Mouse (Mus musculus) monocyte, adult 5-6 weeks (primary cell): ENCODE results near the gene Hils1. TPM values are rescaled to one million over a fixed set of nuclear protein-coding genes. Genes with fewer than 3 reads are reported as not detected.

Experiments used
- ATAC-seq: fragments of 153-309, 156-312 bp; replicated peaks from 2 replicates; pipeline ENCODE4 v1.8.0; 2017; ENCODE audit warnings: mild to moderate bottlenecking; ENCODE audit not compliant: low TSS enrichment, insufficient number of reproducible peaks, severe bottlenecking, poor library complexity, low FRiP score
- total RNA-seq: library from RNA; stranded (forward); fragments of 200-1000, 200-491, 200-594 nt; gene quantifications from 3 replicates; pipeline ENCODE4 v1.2.3, GENCODE M21; 2017

Gene Hils1
- total RNA-seq, 1 experiment from 2014 or later: 2.5 TPM

DNA sequence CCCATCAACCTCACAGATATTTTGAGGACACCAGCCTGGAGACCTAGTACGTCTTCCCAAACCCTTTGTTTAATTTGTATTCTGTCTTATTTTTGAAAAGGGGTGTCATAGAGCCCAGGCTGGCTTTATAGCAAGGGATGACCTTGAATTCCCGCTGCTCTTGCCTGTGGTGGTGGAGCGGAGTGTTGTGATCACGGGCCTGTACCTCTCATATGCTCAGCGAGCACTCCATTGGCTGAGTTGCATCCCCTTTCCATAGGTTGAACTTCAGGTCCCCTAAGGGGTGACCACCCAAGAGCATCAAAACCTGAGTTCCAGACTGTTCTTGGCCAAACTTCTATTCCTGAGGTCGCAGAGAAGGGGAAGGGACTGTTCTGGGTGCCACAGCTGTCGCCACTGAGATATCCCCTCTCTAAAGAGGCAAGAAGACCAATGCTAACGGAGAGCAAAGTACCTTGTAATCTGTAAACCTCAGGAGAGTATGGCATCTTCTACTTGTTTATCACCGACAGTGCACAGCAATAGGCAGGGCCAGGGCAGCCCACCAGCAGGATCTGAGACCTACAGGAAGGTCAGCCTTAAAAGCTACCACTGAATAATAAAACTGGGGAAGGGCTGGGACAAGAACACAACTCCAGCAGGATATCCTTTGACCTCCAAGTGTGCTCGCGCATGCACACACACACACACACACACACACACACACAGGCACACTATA, 12.2 kb downstream of the Hils1 start:
- no peak for ATAC-seq

DNA sequence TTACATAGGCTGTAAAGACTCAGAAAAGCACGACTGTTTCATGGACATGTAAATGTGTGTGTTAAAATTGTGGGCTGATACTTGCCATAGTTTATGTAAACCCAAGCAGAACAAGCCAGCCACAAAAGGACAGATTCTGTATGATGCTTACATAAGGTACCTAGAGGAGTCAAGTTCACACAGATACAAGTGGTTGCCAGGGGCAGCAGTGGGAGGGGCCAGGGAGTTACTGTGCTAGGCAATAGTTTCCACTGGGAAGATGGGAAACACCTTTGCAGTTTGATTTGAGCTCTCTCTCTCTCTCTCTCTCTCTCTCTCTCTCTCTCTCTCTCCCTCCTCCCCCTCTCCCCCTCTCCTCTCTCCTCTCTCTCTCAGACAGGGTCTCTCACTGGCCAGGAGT, 17.7 kb downstream of the Hils1 start:
- ATAC-seq: no peak

DNA sequence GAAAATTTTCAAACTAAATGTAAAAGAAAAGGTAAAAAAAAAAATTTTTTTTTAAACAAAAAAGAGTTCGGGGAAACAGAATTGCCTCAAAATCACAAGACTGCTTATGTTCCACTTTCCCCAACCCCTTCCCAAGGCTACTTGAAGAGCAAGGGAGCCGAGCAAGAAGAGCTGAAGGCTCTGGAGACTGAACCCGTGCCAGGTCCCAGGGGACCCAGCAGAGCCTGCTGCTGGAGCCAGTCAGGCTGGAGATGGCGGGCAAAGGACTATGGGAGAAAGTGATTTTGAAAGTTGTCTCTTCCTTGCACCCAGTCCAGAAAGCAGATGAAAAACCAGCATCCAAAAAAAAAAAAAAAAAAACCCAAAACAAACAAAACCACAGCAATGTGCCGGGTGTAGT, 18.4 kb downstream of the Hils1 start:
- ATAC-seq: no peak

DNA sequence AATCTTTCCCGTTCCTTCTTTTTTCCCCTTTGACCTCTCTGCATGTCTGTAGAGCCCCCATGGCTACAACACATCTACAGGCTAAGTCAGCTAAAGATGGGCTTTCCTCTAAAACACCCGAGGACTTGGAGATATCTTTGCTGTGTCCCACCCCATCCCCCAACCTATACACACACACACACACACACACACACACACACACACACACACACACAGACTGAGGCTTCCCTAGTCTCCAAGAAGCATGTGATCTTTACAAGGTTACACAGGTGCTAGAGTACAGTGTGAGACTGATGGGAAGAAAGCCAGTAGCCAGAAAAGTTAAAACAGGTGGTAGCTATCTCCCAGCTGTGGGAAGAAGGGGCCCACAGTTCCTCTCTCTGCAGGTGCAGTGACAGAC, 19.0 kb downstream of the Hils1 start:
- ATAC-seq: no peak

DNA sequence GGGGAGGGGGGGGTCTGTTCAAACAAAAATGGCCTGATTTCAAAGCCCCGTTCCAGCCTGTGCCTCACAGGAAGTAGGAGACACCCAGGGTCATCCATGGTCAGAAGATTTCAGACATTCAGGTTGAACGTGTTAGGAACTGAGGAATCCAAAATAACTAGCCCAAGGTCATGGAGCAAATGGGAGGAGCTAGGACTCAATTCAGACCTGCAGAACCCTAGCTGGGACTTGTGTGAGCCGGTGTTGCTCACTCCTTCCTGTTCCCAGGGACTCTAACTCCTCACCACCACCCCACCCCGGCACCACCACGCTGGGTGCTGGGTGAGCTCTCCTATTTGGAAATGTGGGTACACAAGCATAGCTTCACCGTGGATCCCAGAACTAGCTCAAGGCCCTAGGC, 19.9 kb downstream of the Hils1 start:
- ATAC-seq: no peak

DNA sequence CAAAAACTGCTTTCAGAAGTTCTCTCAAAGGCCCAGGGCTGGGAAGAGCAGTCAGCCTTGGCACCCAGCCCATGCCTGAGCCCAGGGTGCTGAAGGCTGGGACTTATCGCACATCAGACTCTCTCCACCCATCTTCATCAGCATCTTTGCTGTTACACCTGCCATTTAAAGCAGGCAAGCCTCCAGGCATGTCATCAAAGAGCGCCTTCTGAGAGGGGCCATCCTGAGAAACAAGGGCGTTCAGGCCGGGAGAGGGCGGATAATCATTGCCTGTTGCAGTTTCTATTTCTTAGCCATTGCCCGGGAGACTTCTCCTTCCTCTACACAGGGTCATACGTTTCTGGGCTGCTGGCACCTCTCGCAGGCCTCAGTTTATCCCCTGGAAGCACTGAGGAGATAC, 20.5 kb downstream of the Hils1 start:
- no peak for ATAC-seq

DNA sequence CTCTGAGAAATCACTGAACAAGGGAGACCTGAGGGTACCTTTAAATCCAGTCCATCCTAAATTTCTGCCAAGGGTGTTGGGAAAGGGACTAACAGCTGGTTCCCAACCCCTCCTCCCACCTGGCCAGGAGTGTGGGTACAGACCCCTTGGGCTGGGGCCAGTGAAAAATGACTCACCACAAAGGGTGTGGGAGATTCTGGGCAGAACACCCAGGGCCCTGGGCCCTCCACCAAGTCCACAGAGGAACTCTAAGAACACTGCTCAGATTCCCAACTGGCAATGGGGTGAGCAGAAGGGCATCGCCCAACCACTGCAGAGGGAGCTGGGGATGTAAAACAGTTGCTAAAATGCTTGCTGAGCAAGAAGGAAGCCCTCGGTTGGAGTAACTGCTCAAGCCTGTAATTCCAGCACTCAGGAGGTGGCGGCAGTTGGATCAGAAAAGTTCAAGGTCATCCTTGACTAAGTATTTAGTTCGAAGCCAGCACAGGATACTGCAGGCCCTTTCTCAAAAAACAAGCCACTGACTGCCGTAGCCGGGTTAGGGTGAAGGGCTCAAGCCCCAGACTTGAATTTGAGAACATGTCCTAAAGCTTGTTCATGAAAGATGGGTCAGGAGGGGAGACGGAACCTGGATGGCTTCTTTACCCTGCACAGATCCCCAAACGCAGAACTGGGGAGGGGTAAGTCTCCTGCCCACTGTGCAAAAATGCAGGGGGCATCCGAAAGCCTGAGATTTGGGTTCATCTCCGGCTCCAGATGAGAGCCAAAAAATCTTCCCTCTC, 21.6 kb downstream of the Hils1 start:
- no peak for ATAC-seq

DNA sequence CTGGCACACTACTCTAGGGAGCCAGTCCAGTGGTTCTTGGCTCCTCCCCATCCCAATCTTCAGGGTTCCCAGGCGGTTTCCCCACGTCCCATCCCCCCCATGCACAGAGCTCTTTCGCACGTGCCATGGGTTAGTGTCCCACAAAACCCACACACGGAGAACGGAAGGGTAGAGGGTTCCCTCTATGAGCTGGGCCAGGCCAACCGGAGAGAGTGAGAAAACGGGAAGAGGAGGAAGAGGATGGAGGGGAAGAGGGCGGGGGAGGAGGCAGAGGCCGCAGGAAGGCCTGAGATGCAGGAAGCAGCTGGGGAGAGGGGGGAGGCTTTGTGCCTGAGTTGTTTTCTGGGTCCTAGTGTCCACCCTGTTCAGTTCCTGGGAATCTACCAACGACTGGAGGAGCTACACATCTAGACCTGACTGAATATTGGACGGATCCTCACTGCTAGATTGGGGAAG, 22.2 kb downstream of the Hils1 start:
- ATAC-seq: peak; percentile 72

DNA sequence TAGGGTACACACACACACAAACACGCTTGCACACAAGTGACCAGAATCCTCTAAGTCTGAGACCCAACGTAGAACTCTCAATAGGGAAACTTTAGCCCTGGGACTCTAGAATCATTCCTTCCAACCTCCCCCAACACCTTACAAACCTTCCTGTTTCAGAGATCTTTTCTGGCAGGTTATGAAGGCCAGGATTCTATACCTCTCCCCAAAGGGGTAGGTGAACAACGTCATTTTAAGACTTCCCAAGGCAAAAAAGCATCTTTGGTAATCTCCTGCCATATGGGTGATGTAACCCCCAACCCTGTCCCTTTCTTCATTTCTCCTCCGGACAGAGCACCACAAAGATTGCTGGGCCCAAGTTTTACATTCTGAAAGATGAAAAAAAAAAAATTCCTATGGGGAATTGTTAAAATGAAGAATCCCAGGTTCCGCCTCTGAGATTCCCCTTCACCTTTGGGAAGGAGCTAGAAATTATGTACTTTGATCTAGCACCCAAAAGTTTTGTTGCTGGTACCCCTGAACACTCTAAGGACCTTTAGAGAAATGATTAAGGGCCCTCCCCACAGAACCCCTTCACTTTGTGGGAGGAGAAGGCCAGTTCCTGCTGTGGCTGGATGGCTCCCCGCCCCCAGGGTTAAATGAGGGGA, 22.8 kb downstream of the Hils1 start:
- ATAC-seq: no peak

DNA sequence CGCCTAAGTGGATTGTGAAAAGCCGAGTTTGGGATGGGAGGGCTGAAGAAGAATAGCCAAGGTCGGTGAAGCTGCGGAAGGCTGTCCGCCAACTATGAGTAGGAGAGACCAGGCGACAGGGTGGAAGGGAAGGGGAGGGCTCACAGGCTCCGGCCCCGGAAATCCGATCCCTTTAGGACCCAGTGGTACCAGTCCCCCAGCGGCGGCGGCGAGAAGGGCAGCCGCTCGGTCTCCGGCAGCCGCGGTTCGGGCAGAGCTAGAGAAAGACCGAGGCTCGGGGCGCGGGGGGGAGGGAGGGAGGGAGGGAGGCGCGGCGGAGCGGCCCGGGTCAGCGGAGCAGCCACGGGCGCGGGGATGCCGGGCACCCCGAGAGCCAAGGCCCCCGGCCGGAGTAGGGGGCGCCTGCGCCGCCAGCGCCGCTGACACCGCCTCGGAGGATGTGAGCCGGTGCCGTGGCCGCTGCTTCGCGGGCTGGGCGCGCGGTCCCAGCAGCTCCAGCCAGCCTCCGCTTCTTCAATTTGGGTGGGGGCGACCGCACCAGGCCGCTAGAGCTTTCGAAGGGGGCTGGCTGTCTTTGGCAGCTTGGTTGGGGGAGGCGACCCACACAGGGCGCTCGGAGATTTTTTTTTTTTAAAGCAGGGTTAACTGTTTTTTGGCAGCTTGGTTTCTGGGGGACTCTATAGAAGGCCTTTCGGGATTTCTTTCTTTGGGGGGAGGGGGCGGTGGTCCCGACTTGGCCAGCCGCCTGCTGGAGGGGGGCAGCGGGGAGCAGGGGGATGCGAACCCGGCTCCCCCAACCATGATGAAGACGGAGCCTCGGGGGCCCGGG, 23.6 kb downstream of the Hils1 start, which contains the start of gene Ppp1r9b:
Ppp1r9b (plus strand) TSS at position 287 of the 829 bp plus-strand sequence.
- ATAC-seq: peak; percentile 72

DNA sequence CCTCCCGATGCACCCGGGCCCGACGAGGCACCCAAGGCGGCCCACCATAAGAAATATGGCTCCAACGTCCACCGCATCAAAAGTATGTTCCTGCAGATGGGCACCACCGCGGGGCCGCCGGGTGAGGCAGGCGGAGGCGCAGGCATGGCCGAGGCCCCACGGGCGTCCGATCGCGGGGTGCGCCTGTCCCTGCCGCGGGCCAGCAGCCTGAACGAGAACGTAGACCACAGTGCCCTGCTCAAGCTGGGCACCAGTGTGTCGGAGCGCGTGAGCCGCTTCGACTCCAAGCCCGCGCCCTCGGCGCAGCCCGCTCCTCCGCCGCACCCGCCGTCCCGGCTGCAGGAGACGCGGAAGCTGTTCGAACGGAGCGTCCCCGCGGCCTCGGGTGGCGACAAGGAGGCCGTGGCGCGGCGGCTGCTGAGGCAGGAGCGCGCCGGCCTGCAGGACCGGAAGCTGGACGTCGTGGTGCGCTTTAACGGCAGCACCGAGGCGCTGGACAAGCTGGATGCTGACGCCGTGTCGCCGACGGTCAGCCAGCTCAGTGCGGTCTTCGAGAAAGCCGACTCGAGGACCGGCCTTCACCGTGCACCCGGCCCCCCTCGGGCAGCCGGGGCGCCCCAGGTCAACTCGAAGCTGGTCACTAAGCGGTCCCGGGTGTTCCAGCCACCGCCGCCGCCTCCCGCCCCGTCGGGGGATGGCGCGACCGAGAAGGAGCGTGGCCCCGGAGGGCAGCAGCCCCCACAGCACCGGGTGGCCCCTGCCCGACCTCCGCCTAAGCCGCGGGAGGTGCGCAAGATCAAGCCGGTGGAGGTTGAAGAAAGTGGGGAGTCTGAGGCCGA, 24.5 kb downstream of the Hils1 start:
- no peak for ATAC-seq

DNA sequence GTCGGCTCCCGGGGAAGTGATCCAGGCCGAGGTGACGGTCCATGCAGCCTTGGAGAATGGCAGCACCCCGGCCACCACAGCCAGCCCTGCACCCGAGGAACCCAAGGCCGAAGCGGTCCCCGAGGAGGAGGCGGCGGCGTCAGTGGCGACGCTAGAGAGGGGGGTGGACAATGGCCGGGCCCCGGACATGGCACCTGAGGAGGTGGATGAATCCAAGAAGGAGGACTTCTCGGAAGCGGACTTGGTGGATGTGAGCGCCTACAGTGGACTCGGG, 25.0 kb downstream of the Hils1 start:
- no peak for ATAC-seq

DNA sequence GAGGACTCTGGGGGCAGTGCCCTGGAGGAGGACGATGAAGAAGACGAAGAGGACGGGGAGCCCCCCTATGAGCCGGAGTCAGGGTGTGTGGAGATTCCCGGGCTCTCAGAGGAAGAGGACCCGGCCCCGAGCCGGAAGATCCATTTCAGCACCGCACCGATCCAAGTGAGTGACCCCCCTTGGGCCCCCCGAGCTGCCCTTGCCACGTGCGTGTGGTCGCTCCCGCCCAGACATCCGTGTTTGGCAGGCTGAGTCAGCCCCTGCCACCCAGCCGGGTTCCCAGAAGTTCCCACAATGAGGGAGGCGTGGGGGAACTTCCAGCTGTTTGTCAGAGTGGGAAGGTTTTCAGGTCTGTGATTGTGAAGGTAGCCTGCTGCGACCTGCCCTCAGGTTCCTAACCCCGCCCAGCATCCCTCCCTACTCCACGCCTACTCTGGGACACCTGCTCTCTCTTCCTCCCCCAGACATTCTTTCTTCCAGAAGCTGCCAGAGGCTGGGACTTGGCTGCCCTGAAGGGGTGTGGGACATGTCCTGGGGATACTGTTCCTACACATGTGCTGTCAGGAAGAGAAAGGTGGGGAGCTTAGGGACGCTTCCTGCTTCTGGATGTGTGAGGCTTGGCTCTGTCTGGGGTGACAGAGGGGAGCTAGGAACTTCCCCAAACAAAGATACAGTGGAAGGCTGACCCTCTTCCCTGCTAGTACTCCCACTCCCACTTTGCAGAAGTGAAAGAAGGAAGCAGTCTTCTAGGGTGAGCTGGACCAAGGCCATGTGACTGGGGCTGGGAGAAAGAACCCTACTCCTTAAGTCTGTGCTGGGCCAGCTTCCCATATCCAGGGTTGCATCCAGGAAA, 25.6 kb downstream of the Hils1 start:
- ATAC-seq: peak; percentile 62

DNA sequence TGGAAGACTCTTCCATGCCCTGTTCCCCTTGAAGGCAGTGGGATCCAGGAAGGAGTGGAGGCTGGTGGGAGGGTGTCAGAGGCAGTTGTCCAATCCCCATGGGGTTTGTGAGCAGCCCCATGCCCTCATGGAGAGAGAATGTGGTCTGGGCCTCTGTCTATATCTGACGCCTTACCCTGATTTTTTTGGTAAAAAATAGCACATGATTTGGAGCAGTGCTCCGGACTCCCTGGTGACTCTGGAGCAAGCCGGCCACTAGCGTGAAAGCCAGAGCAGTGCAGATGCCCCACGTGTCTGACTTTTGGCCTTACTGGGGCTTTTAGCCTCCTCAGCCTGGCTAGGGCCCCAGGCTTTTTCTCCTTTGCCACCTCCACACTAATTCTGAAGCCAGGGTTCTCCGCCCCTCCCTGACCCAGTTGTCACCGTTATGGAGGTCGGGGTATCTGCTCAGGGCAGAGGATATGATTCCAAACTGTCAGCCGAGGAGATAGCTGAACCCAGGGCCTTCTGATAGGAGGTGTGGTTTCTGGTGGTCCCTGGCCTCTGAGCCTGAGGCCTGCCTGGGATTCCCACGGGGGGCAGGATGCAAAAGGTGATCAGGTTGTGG, 26.9 kb downstream of the Hils1 start:
- ATAC-seq: no peak

DNA sequence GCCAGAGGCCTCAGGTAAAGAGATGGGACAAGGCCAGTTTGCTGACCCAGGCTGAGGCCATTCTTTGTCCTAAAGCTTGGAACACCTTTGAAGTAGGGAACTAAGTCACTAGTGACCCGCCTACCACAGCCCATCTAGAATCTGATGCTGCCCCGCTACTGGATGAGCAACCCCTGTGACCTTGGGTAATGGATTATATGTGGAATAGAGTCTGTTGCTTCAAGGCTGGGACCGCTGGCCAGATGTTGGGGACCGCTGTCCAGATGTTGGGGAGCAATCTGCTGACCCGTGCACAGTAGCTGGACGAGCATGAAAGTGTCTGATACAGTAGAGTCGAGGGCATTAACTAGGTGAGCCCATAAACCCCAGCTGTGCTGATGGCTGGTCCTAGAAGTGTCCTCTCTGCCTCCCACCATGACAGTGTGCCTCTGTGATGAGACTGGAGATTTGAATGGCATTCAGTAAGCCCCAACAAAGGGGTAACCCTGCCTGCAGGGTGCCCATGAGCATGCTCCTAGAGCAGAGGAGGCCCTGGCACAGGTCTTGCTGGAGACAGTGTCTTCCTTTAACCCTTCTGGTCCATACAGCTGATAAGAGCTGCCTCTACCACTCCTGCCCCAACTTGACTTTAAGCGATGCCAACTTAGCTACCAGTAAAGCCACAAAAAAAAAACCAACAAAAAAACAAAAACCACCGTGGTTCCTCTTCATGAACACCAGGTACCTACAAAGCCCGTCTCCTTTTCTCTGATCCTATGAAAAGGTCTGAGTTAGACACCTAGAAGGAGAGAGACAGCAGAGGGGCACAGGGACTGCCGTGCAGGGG, 27.8 kb downstream of the Hils1 start:
- ATAC-seq: no peak

DNA sequence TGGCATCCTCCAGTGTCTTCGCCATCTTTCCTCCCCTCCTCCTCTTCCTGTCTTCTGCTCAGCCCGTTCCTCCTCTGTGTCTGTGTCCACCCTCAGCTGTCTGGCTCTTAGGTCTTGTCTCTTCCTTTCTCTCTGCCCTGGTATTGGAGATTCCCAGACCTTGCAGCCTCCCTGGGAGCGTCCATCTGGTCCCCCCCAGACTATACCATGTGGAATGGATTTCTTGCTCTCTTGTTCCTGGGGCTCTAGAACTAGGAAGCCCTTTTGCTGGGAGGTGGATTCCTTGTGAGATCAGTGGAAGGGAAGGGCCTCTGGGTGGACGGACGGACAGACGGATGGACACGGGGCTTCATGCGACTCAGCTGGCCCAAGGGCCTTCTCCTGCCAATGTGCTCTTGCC, 28.7 kb downstream of the Hils1 start:
- no peak for ATAC-seq
